8 mouse cellular contexts compared by ENCODE assay signal in genomic region chr13:22034443-22035266, GRCm38 (mm10). TPM values are rescaled to one million over a fixed set of nuclear protein-coding genes. Genes with fewer than 3 reads are reported as not detected.
DNase-seq lines count a peak whose midpoint lies in the region; ATAC-seq and TF ChIP-seq lines count a peak whose summit lies in the region.

No protein-coding gene starts in this region.

- peak overlapping the region; percentile 42 for H3K4me3 ChIP-seq in testis, adult 2 months (ENCODE audit: control insufficient read depth, low read depth, low read length)
- H3K4me3 ChIP-seq in embryonic fibroblast, embryonic 13.5 days (ENCODE audit: insufficient read depth, low read length) = peak overlapping the region; percentile 76
- H3K4me3 ChIP-seq in neural tube, embryonic 15.5 days (replicated peaks) = peak overlapping the region; percentile 40

- no peak for DNase-seq in testis, postnatal 10 days (ENCODE audit: low spot score)
- DNase-seq in kidney, postnatal 25 days = peak; percentile 38 to 43
- DNase-seq in layer of hippocampus, postnatal 25 days (ENCODE audit: extremely low spot score in 1 of 2, low spot score in 1 of 2) = no peak
- no peak for DNase-seq in left cerebral cortex, postnatal 25 days (ENCODE audit: low spot score in 2 of 2)

- no peaks in the 10 kb centered on the region for H3K9me3 ChIP-seq in neural tube, embryonic 15.5 days (replicated peaks)

- no peak for TF ChIP-seq POLR2A in testis, adult 2 months (IDR thresholded peaks at IDR 0.05; ENCODE audit: control insufficient read depth, low read depth, low read length)
- 0 out of 2 replicates have a peak, but pooled peaks have one; percentile 36 for TF ChIP-seq POLR2A in embryonic fibroblast, embryonic 13.5 days (IDR thresholded peaks at IDR 0.05; ENCODE audit: low read depth, low read length)

- ATAC-seq in neural tube, embryonic 15.5 days (ENCODE audit: low FRiP score) = no peak
- ATAC-seq in CD4-positive, CD25-positive, alpha-beta regulatory T cell, adult 4 months = no peak

- intact Hi-C loops in left cerebral cortex, postnatal 25 days (cut with DNase I) = loop anchor here (10.0 kb wide), 1 partner anchor 210 kb away; no protein-coding TSS in a partner anchor

- no peak for TF ChIP-seq CTCF in testis, adult 2 months (IDR thresholded peaks at IDR 0.05; ENCODE audit: control insufficient read depth, insufficient read depth, insufficient replicate concordance, low read depth, low read length)
- no peak for TF ChIP-seq CTCF in embryonic fibroblast, embryonic 13.5 days (IDR thresholded peaks at IDR 0.05; ENCODE audit: borderline replicate concordance, insufficient read depth, low read length)

- H3K4me2 ChIP-seq in neural tube, embryonic 15.5 days = peak overlapping the region; percentile 70

- under 1% methylated on average over 14 of the region's 14 CpGs for WGBS in neural tube, embryonic 15.5 days

- peaks cover 4% of the 10 kb centered on the region for H3K4me1 ChIP-seq in testis, adult 2 months (ENCODE audit: control insufficient read depth, insufficient read depth, low read length)
- peaks cover 6% of the 10 kb centered on the region; the same call in 1 of the 2 replicates for H3K4me1 ChIP-seq in embryonic fibroblast, embryonic 13.5 days (ENCODE audit: control insufficient read depth, insufficient read depth, low read length)
- H3K4me1 ChIP-seq in neural tube, embryonic 15.5 days = peaks cover 13% of the 10 kb centered on the region

- H3K27me3 ChIP-seq in testis, adult 2 months (ENCODE audit: control insufficient read depth, insufficient read depth, low read length) = no peaks in the 10 kb centered on the region
- no peaks in the 10 kb centered on the region for H3K27me3 ChIP-seq in neural tube, embryonic 15.5 days (replicated peaks)

- H3K27ac ChIP-seq in testis, adult 2 months (ENCODE audit: control insufficient read depth, insufficient read depth, low read depth, low read length) = 0 out of 2 replicates have a peak overlapping the region, but pooled peaks have one; percentile 58
- H3K27ac ChIP-seq in embryonic fibroblast, embryonic 13.5 days (ENCODE audit: insufficient read depth, low read length) = peak overlapping the region; percentile 95
- 0 out of 2 replicates have a peak overlapping the region, but pooled peaks have one; percentile 5 for H3K27ac ChIP-seq in neural tube, embryonic 15.5 days (replicated peaks)

- 0 out of 2 replicates have a peak overlapping the region, but pooled peaks have one; percentile 14 for H3K9ac ChIP-seq in neural tube, embryonic 15.5 days (replicated peaks)

- no peaks in the 10 kb centered on the region for H3K36me3 ChIP-seq in testis, adult 2 months (ENCODE audit: control insufficient read depth, insufficient read depth, low read length)
- no peaks in the 10 kb centered on the region for H3K36me3 ChIP-seq in neural tube, embryonic 15.5 days

RNA-seq across cellular contexts. Expression of gene Hist1h2ah, which starts 0.7 kb away (rescaled TPM):
- 1.8 and 3.7 TPM in 2 replicates for polyA plus RNA-seq in testis, adult 2 months (2012; rRNA removed)
- polyA plus RNA-seq in embryonic fibroblast, embryonic 13.5 days (2011; ENCODE audit: insufficient read length, low read depth, missing spikeins) = 1.3 TPM in 1 of 2 replicates, not detected in the other
- 4.5 TPM in 1 of 2 replicates, not detected in the other for polyA plus RNA-seq in neural tube, embryonic 15.5 days (2015; fragmentation: Nextera tagmentation; extraction: Ambion mirVana)
- not detected for polyA plus RNA-seq in CD4-positive, CD25-positive, alpha-beta regulatory T cell, adult 4 months (2017; shearing (Covaris generic))
- total RNA-seq in layer of hippocampus, postnatal 25 days (2021) = 10 to 100 TPM; 22.3 to 38.6 TPM
- total RNA-seq in left cerebral cortex, postnatal 25 days (2021) = 10 to 100 TPM; 28.7 to 29.1 TPM

RNA-seq across cellular contexts. Expression of gene Hist1h2bk, which starts 1.0 kb away (rescaled TPM):
- 10.0 and 11.3 TPM in 2 replicates for polyA plus RNA-seq in testis, adult 2 months (2012; rRNA removed)
- 16.3 and 22.3 TPM in 2 replicates for polyA plus RNA-seq in embryonic fibroblast, embryonic 13.5 days (2011; ENCODE audit: insufficient read length, low read depth, missing spikeins)
- 0.97 and 2.2 TPM in 2 replicates for polyA plus RNA-seq in neural tube, embryonic 15.5 days (2015; fragmentation: Nextera tagmentation; extraction: Ambion mirVana)
- 1 to 10 TPM in 1 of 2 experiments, not detected in 1; 4.8 TPM for polyA plus RNA-seq in CD4-positive, CD25-positive, alpha-beta regulatory T cell, adult 4 months (2017; shearing (Covaris generic))
- 10 to 100 TPM; 15.7 to 30.9 TPM for total RNA-seq in layer of hippocampus, postnatal 25 days (2021)
- 10 to 100 TPM; 10.0 to 11.6 TPM for total RNA-seq in left cerebral cortex, postnatal 25 days (2021)

RNA-seq across cellular contexts. Expression of gene Hist1h4i, which starts 6.5 kb away (rescaled TPM):
- 3.7 and 6.6 TPM in 2 replicates for polyA plus RNA-seq in testis, adult 2 months (2012; rRNA removed)
- 5.6 and 9.1 TPM in 2 replicates for polyA plus RNA-seq in embryonic fibroblast, embryonic 13.5 days (2011; ENCODE audit: insufficient read length, low read depth, missing spikeins)
- polyA plus RNA-seq in neural tube, embryonic 15.5 days (2015; fragmentation: Nextera tagmentation; extraction: Ambion mirVana) = 4.8 and 8.5 TPM in 2 replicates
- 1 to 10 TPM; 5.4 to 6.7 TPM for polyA plus RNA-seq in CD4-positive, CD25-positive, alpha-beta regulatory T cell, adult 4 months (2017; shearing (Covaris generic))
- 10 to 100 TPM; 64.2 to 71.4 TPM for total RNA-seq in layer of hippocampus, postnatal 25 days (2021)
- 10 to 100 TPM; 60.2 to 73.2 TPM for total RNA-seq in left cerebral cortex, postnatal 25 days (2021)

RNA-seq across cellular contexts. Expression of gene Hist1h2ag, which starts 8.1 kb away (rescaled TPM):
- 4.8 and 6.5 TPM in 2 replicates for polyA plus RNA-seq in testis, adult 2 months (2012; rRNA removed)
- polyA plus RNA-seq in embryonic fibroblast, embryonic 13.5 days (2011; ENCODE audit: insufficient read length, low read depth, missing spikeins) = 2.6 TPM in 1 of 2 replicates, not detected in the other
- polyA plus RNA-seq in neural tube, embryonic 15.5 days (2015; fragmentation: Nextera tagmentation; extraction: Ambion mirVana) = 3.0 and 13.9 TPM in 2 replicates
- not detected for polyA plus RNA-seq in CD4-positive, CD25-positive, alpha-beta regulatory T cell, adult 4 months (2017; shearing (Covaris generic))
- 10 to 100 TPM in 1 of 2 experiments, 1 to 10 TPM in 1; 7.1 to 18.2 TPM for total RNA-seq in layer of hippocampus, postnatal 25 days (2021)
- total RNA-seq in left cerebral cortex, postnatal 25 days (2021) = 10 to 100 TPM in 1 of 2 experiments, 1 to 10 TPM in 1; 8.5 to 19.5 TPM

RNA-seq across cellular contexts. Expression of gene Hist1h2bj, which starts 8.4 kb away (rescaled TPM):
- polyA plus RNA-seq in testis, adult 2 months (2012; rRNA removed) = 7.9 and 8.5 TPM in 2 replicates
- polyA plus RNA-seq in embryonic fibroblast, embryonic 13.5 days (2011; ENCODE audit: insufficient read length, low read depth, missing spikeins) = 4.1 and 8.4 TPM in 2 replicates
- polyA plus RNA-seq in neural tube, embryonic 15.5 days (2015; fragmentation: Nextera tagmentation; extraction: Ambion mirVana) = 2.0 and 7.2 TPM in 2 replicates
- polyA plus RNA-seq in CD4-positive, CD25-positive, alpha-beta regulatory T cell, adult 4 months (2017; shearing (Covaris generic)) = 1 to 10 TPM; 3.8 to 9.5 TPM
- 10 to 100 TPM; 15.1 to 18.5 TPM for total RNA-seq in layer of hippocampus, postnatal 25 days (2021)
- total RNA-seq in left cerebral cortex, postnatal 25 days (2021) = 10 to 100 TPM; 14.0 to 18.1 TPM

Comparison
In these comparisons a context has a peak if more than half of its experiments do, and no peak if none do; other contexts are left out.
1. H3K27ac ChIP-seq: peak in every context shown above with its lines; median percentile 95 in embryonic fibroblast, embryonic 13.5 days; 58 in testis, adult 2 months; 5 in neural tube, embryonic 15.5 days.
2. DNase-seq: peak in kidney, postnatal 25 days (2 of 2); none in testis, postnatal 10 days (single experiment), layer of hippocampus, postnatal 25 days (0 of 2) and left cerebral cortex, postnatal 25 days (0 of 2).
3. Peak in every context shown above with its lines, with median percentiles within 50 percentile points of each other: H3K4me3 ChIP-seq.